Mouse (Mus musculus) CH12.LX (cell line): ENCODE measurements at regions not wholly inside any gene's neighbourhood (a gene's known extent, or its start where the extent isn't known, plus 50 kb on each side); places are given as distances from the start of the nearest gene placed in this dataset.

Experiments used
- DNase-seq: peaks from one replicate; pipeline ENCODE4 v3.0.0-alpha.2; 2013; ENCODE audit errors: extremely low read depth
- H3K27ac ChIP-seq: 2 replicates; pipeline ENCODE4 v1.5.1; 2012; ENCODE audit warnings: low read depth, mild to moderate bottlenecking, control low read depth, moderate library complexity; ENCODE audit not compliant: insufficient read depth
- H3K27me3 ChIP-seq: replicated peaks from 2 replicates; pipeline ENCODE3; 2012; ENCODE audit warnings: inconsistent platforms
- H3K36me3 ChIP-seq, 2 experiments: replicated peaks in 1 of 2; 2 replicates each; pipeline versions ENCODE3 to v1.6.1; 2012; ENCODE audit warnings: inconsistent platforms in 1 of 2, low read length in 1 of 2, mild to moderate bottlenecking in 1 of 2, mixed read lengths in 1 of 2, moderate library complexity in 1 of 2; ENCODE audit not compliant: control insufficient read depth in 1 of 2, insufficient read depth in 1 of 2
- H3K4me1 ChIP-seq, 2 experiments: 2 replicates each; pipeline ENCODE4 v1.6.1; 2012; ENCODE audit warnings: inconsistent platforms in 1 of 2, moderate library complexity in 1 of 2; ENCODE audit not compliant: insufficient read depth in 2 of 2, control insufficient read depth in 1 of 2
- H3K4me2 ChIP-seq: 2 replicates; pipeline ENCODE4 v1.6.1; 2012; ENCODE audit warnings: low read depth, mild to moderate bottlenecking, control low read depth; ENCODE audit not compliant: poor library complexity, insufficient read depth, severe bottlenecking
- H3K4me3 ChIP-seq, 3 experiments: fragments of 150-350 bp in 1 of 3; sonication (generic) in 1 of 3; replicated peaks in 1 of 3; 2 replicates each; pipeline versions ENCODE3 to v1.5.1; 2011 to 2012; ENCODE audit warnings: low read depth in 2 of 3, low read length in 2 of 3, mild to moderate bottlenecking in 2 of 3, moderate library complexity in 2 of 3, control low read depth in 1 of 3, improper control_type of control experiment in 1 of 3, inconsistent platforms in 1 of 3, mixed read lengths in 1 of 3; ENCODE audit not compliant: poor library complexity in 1 of 3
- H3K79me2 ChIP-seq: replicated peaks from 2 replicates; pipeline ENCODE4 v1.6.1; 2012; ENCODE audit warnings: mild to moderate bottlenecking, moderate library complexity; ENCODE audit not compliant: control insufficient read depth, poor library complexity, insufficient read depth, severe bottlenecking; ENCODE audit errors: extremely low read depth
- H3K9ac ChIP-seq: 2 replicates; pipeline ENCODE4 v1.6.1; 2012; ENCODE audit warnings: low read depth, mild to moderate bottlenecking, control low read depth, moderate library complexity; ENCODE audit not compliant: insufficient read depth
- H3K9me3 ChIP-seq: replicated peaks from 2 replicates; pipeline ENCODE3; 2012; ENCODE audit warnings: low read length, inconsistent platforms, mixed read lengths
- BHLHE40 ChIP-seq: IDR thresholded peaks from 2 replicates; pipeline ENCODE4 v1.6.1; 2011; ENCODE audit warnings: mild to moderate bottlenecking, low read depth, low read length, improper control_type of control experiment
- CHD2 ChIP-seq: IDR thresholded peaks from 2 replicates; pipeline ENCODE4 v1.6.1; 2011; ENCODE audit warnings: low read length, improper control_type of control experiment
- CTCF ChIP-seq, 2 experiments: IDR thresholded peaks in 1 of 2; conservative IDR thresholded peaks in 1 of 2; 2 replicates each; pipeline ENCODE4 v1.5.1; 2011 to 2012; ENCODE audit warnings: low read depth in 2 of 2, low read length in 2 of 2, improper control_type of control experiment in 1 of 2, inconsistent platforms in 1 of 2, mild to moderate bottlenecking in 1 of 2, moderate library complexity in 1 of 2
- EP300 ChIP-seq: IDR thresholded peaks from 2 replicates; pipeline ENCODE4 v1.6.1; 2011; ENCODE audit warnings: low read length, improper control_type of control experiment
- ETS1 ChIP-seq: conservative IDR thresholded peaks from 2 replicates; pipeline ENCODE4 v1.6.1; 2012; ENCODE audit warnings: low read depth, mild to moderate bottlenecking, inconsistent platforms, low read length, improper control_type of control experiment, moderate library complexity
- IRF4 ChIP-seq: IDR thresholded peaks from 2 replicates; pipeline ENCODE4 v1.6.1; 2014; ENCODE audit warnings: low read depth, mild to moderate bottlenecking, inconsistent platforms, low read length, improper control_type of control experiment
- JUN ChIP-seq: IDR thresholded peaks from 2 replicates; pipeline ENCODE4 v1.6.1; 2011; ENCODE audit warnings: low read depth, mild to moderate bottlenecking, low read length, improper control_type of control experiment, moderate library complexity; ENCODE audit not compliant: insufficient read depth
- JUND ChIP-seq: conservative IDR thresholded peaks from 2 replicates; pipeline ENCODE4 v1.6.1; 2011; ENCODE audit warnings: low read depth, low read length, improper control_type of control experiment
- MAX ChIP-seq: IDR thresholded peaks from 2 replicates; pipeline ENCODE4 v1.6.1; 2011; ENCODE audit warnings: low read length, improper control_type of control experiment
- MAZ ChIP-seq: IDR thresholded peaks from 2 replicates; pipeline ENCODE4 v1.6.1; 2012; ENCODE audit warnings: low read depth, mild to moderate bottlenecking, inconsistent platforms, low read length, improper control_type of control experiment, moderate library complexity
- MEF2A ChIP-seq: IDR thresholded peaks from 2 replicates; pipeline ENCODE4 v1.6.1; 2014; ENCODE audit warnings: low read depth, mild to moderate bottlenecking, inconsistent platforms, low read length, improper control_type of control experiment, borderline replicate concordance
- MXI1 ChIP-seq: IDR thresholded peaks from 2 replicates; pipeline ENCODE4 v1.6.1; 2011; ENCODE audit warnings: mild to moderate bottlenecking, low read depth, low read length, improper control_type of control experiment
- NELFE ChIP-seq: IDR thresholded peaks from 2 replicates; pipeline ENCODE4 v1.6.1; 2011; ENCODE audit warnings: low read depth, low read length, improper control_type of control experiment
- NRF1 ChIP-seq: IDR thresholded peaks from 2 replicates; pipeline ENCODE4 v1.6.1; 2014; ENCODE audit warnings: low read depth, mild to moderate bottlenecking, inconsistent platforms, low read length, improper control_type of control experiment, moderate library complexity
- POLR2A ChIP-seq: IDR thresholded peaks from 2 replicates; pipeline ENCODE4 v1.6.1; 2011; ENCODE audit warnings: low read depth, mild to moderate bottlenecking, improper control_type of control experiment, low read length
- POLR2AphosphoS2 ChIP-seq: IDR thresholded peaks from 2 replicates; pipeline ENCODE4 v1.6.1; 2011; ENCODE audit warnings: low read depth, low read length, improper control_type of control experiment
- RAD21 ChIP-seq: IDR thresholded peaks from 2 replicates; pipeline ENCODE4 v1.6.1; 2011; ENCODE audit warnings: low read depth, mild to moderate bottlenecking, low read length, improper control_type of control experiment, moderate library complexity
- RCOR1 ChIP-seq: conservative IDR thresholded peaks from 2 replicates; pipeline ENCODE4 v1.6.1; 2012; ENCODE audit warnings: low read depth, mild to moderate bottlenecking, inconsistent platforms, low read length, improper control_type of control experiment
- SIN3A ChIP-seq: IDR thresholded peaks from 2 replicates; pipeline ENCODE4 v1.6.1; 2012; ENCODE audit warnings: low read length, improper control_type of control experiment, inconsistent platforms
- SMC3 ChIP-seq: IDR thresholded peaks from 2 replicates; pipeline ENCODE4 v1.6.1; 2011; ENCODE audit warnings: low read depth, low read length, improper control_type of control experiment
- TBP ChIP-seq: conservative IDR thresholded peaks from 2 replicates; pipeline ENCODE4 v1.6.1; 2011; ENCODE audit warnings: low read depth, low read length, improper control_type of control experiment
- TCF12 ChIP-seq: IDR thresholded peaks from 2 replicates; pipeline ENCODE4 v1.6.1; 2014; ENCODE audit warnings: low read depth, mild to moderate bottlenecking, inconsistent platforms, low read length, improper control_type of control experiment
- USF2 ChIP-seq: conservative IDR thresholded peaks from 2 replicates; pipeline ENCODE4 v1.6.1; 2011; ENCODE audit warnings: low read depth, low read length, improper control_type of control experiment
- ZC3H11A ChIP-seq: IDR thresholded peaks from 2 replicates; pipeline ENCODE4 v1.6.1; 2012; ENCODE audit warnings: low read depth, mild to moderate bottlenecking, inconsistent platforms, low read length, improper control_type of control experiment
- ZKSCAN1 ChIP-seq: IDR thresholded peaks from 2 replicates; pipeline ENCODE4 v1.6.1; 2012; ENCODE audit warnings: low read depth, inconsistent platforms, low read length, improper control_type of control experiment, borderline replicate concordance
- ZMIZ1 ChIP-seq: IDR thresholded peaks from 2 replicates; pipeline ENCODE4 v1.6.1; 2012; ENCODE audit warnings: low read depth, mild to moderate bottlenecking, inconsistent platforms, low read length, improper control_type of control experiment
- dilution Hi-C: fragments of 300-500 bp; cut with MboI; formaldehyde crosslinking; loops from 2 replicates; pipeline ENCODE4 v1.14.3; 2020; ENCODE audit warnings: low sequenced_read_pairs; ENCODE audit not compliant: extremely low pct_unique_long_range_greater_than_20kb, extremely low pct_ligation_motif_present
- in situ Hi-C: fragments of 300-500 bp; cut with MboI; formaldehyde crosslinking; loops from 3 replicates; pipeline ENCODE4 v1.14.3; 2019; ENCODE audit warnings: low sequenced_read_pairs, low pct_ligation_motif_present, low pct_unique_long_range_greater_than_20kb, mixed read lengths

- no peak overlapping the region for H3K4me3 ChIP-seq
- no peak overlapping the region for H3K9ac ChIP-seq
- DNase-seq, result no peak
- dilution Hi-C loops, result no loop called here
- no peaks in the 10 kb centered on the region for H3K27me3 ChIP-seq
- no peak for TF ChIP-seq NRF1
- TF ChIP-seq POLR2A, result no peak
- no peak for TF ChIP-seq EP300
- TF ChIP-seq USF2, result no peak
- TF ChIP-seq NELFE, result no peak
- no peak for TF ChIP-seq MXI1
- TF ChIP-seq SIN3A, result no peak
- no peak for TF ChIP-seq ETS1
- no peak for TF ChIP-seq ZC3H11A
- no peak for TF ChIP-seq POLR2AphosphoS2
- no peak for TF ChIP-seq RCOR1
- TF ChIP-seq TCF12, result no peak
- TF ChIP-seq ZMIZ1, result no peak
- no peak for TF ChIP-seq MAX
- no peak for TF ChIP-seq IRF4
- no peak for TF ChIP-seq ZKSCAN1
- TF ChIP-seq MAZ, result no peak
- no peaks in the 10 kb centered on the region for H3K79me2 ChIP-seq
- H3K36me3 ChIP-seq, result no peaks in the 10 kb centered on the region
- H3K4me2 ChIP-seq, result no peak overlapping the region
- H3K9me3 ChIP-seq, result no peaks in the 10 kb centered on the region
- no peak overlapping the region for H3K27ac ChIP-seq
- H3K4me1 ChIP-seq, result peaks cover 0 to 7% of the 10 kb centered on the region in 2 experiments; a peak in 2 of 4 replicates
- in situ Hi-C loops, result no loop called here
These were observed 139.6 kb upstream of the Atp6ap2 start for GRCm38 (mm10) chrX:12447962-12448361.

- H3K4me3 ChIP-seq, result no peak overlapping the region
- no peaks in the 10 kb centered on the region for H3K27me3 ChIP-seq
- no peaks in the 10 kb centered on the region for H3K79me2 ChIP-seq
- no peak overlapping the region for H3K4me2 ChIP-seq
- in situ Hi-C loops, result no loop called here
- H3K4me1 ChIP-seq, result peaks cover 0 to 17% of the 10 kb centered on the region in 2 experiments; a peak in 2 of 4 replicates
- H3K9me3 ChIP-seq, result no peaks in the 10 kb centered on the region
- H3K27ac ChIP-seq, result no peak overlapping the region
- no peak for TF ChIP-seq NRF1
- no peak for TF ChIP-seq CHD2
- no peak for TF ChIP-seq MAX
- no peak for TF ChIP-seq JUN
- no peak for TF ChIP-seq MEF2A
- TF ChIP-seq RAD21, result no peak
- TF ChIP-seq TBP, result no peak
- TF ChIP-seq USF2, result no peak
- TF ChIP-seq JUND, result no peak
- TF ChIP-seq ZC3H11A, result no peak
- no peak for TF ChIP-seq ZKSCAN1
- no peak for TF ChIP-seq CTCF (conservative IDR thresholded peaks at IDR 0.05 in 1 of 2, IDR thresholded peaks at IDR 0.05 in 1 of 2; ENCODE audit: low read depth in 2 of 2, low read length in 2 of 2)
- TF ChIP-seq BHLHE40, result no peak
- no peak for TF ChIP-seq MXI1
- no peak for TF ChIP-seq ZMIZ1
- no peak for TF ChIP-seq SMC3
- no peak for TF ChIP-seq POLR2AphosphoS2
- DNase-seq, result no peak
- dilution Hi-C loops, result no loop called here
- H3K9ac ChIP-seq, result no peak overlapping the region
- no peaks in the 10 kb centered on the region for H3K36me3 ChIP-seq
These were observed 137.9 kb upstream of the Atp6ap2 start for GRCm38 (mm10) chrX:12449688-12450087.
